Mouse (Mus musculus) T-helper 2 cell (primary cell): ENCODE results near the gene Mia2.
"Not testable (repeated sequence)": the region's sequence is repeated elsewhere in the genome, so short reads cannot be mapped to it uniquely, and the experiment has no call there.

ENCODE experiments used
- in situ Hi-C: fragments of 300-600 bp; cut with MboI, MseI; formaldehyde crosslinking; loops from one replicate; pipeline ENCODE4 v1.15.1; 2025; ENCODE audit warnings: high pct_unique_total_duplicates

Mia2 gene

GRCm38 (mm10) chr12:59095104-59096025, at the start of gene Mia2:
TSS of gene Mia2 (plus strand) at chr12:59095799.
- in situ Hi-C loops = no loop called here

- in situ Hi-C loops = loop anchor here (5.0 kb wide), 1 partner anchor 90 kb away; no protein-coding TSS in a partner anchor
Measured at GRCm38 (mm10) chr12:59052470-59052869, 43.1 kb upstream of the Mia2 start.

DNA sequence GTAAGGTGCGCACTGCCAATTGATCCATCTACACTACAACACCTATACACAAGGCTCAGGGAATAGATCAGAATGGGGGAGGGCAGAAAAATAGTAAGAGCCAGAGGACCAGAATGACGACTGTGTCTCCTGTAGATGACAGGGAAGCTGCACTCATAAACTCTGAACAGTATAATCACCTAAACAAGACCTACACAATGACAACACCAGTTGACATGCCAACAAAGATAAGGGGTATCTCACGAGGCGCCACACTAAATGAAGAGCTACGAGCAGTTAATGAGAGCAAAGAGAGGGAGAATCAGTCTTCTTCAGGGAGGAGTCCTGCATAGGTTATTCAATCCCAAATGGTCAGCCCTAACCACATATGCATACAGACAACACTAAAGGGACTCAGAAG, 42.4 kb upstream of the Mia2 start:
- in situ Hi-C loops = loop anchor here (5.0 kb wide), 1 partner anchor 89 kb away; no protein-coding TSS in a partner anchor

DNA sequence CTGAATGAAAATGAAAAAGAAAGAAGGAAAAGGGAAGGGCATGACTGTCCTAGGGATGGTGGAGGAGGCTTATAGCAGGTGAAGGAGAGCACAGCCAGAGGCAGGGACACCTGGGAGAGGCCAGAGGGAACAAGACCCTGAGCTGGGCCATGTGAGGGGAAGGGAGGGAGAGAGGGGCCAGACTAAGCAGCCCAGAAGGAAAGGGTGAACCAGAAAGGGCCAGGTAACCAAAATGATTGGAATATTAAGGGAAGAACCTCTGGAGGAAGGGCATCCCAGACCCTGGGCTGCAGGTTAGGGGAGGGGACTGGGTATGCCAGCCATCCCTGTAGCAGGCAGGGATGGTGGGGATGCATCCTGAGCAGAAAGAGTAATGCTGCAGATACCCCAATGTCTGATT, 41.6 kb upstream of the Mia2 start:
- in situ Hi-C loops = loop anchor here (5.0 kb wide), 1 partner anchor 88 kb away; no protein-coding TSS in a partner anchor

GRCm38 (mm10) chr12:59055196-59055850, 40.3 kb upstream of the Mia2 start:
- in situ Hi-C loops = no loop called here

DNA sequence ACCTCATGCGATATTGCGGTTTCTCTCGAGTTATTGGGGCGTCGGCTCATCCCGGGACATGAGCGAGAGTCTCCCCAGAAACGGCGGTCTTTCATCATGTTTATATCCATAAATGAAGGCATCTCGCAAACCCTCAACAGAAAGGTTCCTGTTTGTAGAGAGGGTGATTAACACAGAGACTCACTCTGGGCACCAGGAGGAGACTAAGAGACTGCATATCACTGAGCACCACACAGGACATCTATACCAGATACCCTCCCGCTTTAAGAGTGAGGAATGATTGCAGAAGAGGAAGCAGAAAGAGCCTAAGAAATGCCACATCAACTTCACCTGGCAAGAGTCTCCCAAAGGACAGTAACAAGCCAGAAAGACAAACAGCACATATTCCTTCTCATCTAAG, 39.4 kb upstream of the Mia2 start:
- in situ Hi-C loops = no loop called here

- in situ Hi-C loops = not testable (repeated sequence)
Measured at GRCm38 (mm10) chr12:59058242-59058641, 37.4 kb upstream of the Mia2 start.

DNA sequence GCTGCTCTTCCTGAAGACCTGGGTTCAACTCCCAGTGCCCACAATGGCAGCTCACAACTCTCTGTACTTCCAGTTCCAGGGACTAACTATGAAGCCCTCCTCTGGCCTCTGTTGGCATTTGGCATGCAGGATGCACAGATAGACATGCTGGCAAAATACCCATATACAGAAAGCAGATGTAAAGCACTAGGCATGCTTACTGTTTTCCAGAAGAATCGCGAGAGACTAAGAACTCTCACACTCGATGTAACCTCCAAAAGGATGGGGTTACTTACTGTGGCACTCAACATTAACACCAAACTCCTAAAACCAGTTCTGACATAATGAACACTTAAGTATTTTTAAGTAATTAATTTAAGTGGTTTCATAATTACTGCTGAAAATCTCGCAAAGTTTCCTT, 35.3 kb upstream of the Mia2 start:
- in situ Hi-C loops = no loop called here

DNA sequence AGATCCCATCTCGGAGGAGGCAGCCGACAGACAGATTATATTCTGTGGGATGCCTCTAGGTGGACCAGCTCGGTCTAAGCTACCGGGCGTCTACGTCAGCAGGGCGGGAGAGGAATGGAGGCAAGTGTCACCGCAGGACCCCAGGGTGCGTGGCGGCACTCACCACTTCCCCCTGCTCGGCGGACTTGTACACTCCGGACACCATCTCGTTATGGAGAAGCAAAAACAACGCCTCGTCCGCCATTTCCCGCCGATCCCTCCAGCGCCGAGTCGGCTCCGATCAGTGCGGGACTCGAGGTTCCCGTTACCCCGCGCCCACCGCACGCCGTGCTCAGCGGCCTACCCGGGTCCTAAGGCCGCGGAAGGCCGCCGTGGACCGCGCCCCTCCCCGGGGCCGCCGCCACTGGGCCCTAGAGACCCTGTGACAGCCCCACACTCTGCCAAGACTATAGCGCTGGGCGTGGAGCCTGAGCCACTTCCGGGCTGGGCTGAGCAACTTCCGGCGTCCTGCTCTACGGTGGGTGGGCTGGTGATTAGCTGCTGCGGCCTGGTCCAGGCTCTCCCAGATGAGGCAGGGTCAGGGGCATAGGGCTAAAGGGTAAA, 34.5 kb upstream of the Mia2 start, which contains the start of gene Trappc6b:
Gene Trappc6b (minus strand): TSS at position 480 of the 603 bp plus-strand sequence.
- in situ Hi-C loops = no loop called here

DNA sequence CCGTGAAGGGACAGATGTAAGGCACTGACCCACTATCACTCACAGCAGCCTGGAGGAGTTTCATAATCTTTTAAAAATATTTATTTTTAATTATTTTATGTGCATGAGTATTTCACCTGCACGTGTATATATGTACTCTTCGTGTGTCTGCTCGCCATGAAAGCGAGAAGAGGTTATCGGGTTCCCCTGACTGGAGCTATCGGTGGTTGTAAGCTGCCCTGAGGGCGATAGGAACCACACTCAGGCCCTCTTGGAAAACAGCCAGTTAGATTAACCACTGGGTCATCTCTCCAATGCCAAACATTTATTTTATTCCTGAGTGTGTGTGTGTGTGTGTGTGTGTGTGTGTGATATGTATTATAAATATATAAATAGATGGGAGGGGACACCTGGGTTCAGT, 30.8 kb upstream of the Mia2 start:
- in situ Hi-C loops = no loop called here

DNA sequence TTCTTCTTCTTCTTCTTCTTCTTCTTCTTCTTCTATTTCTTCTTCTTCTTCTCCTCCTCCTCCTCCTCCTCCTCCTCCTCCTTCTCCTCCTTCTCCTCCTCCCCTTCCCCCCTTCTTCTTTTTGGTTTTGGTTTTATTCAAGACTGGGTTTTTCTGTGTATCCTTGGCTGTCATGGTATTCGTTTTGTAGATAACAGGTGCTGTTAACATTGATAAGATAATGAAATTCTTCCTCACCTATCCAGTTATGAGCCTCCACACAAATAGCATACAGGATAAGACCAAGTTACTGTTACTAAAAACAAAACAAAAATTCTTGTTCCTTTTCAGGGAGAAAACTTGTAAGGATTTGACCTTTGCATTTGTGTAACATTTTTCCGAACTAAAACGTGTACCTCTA, 29.8 kb upstream of the Mia2 start:
- in situ Hi-C loops = no loop called here

- in situ Hi-C loops = no loop called here
Measured at GRCm38 (mm10) chr12:59066448-59067077, 29.0 kb upstream of the Mia2 start, which contains the start of gene Pnn. TSS of gene Pnn (plus strand) at chr12:59066884.

DNA sequence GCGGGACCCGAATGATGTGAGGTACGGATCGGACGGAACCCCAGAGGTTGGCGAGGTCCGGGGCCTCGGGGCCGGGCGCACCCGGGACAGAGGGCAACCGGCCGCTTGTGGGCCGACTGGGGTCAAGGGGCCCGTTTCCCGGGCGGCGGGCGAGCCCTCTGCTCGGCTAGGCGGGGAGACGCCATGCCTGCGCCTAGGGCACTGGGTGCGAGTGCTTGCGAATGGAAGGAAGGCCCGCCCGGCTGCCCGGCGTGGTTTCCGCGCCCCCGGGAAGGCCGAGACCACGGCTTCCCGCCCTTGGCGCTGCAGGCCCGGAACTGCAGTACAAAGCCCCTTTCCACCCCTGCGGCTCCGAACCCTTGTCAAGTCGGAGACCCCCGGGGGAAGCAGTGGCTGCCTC, 28.5 kb upstream of the Mia2 start:
- in situ Hi-C loops = no loop called here

DNA sequence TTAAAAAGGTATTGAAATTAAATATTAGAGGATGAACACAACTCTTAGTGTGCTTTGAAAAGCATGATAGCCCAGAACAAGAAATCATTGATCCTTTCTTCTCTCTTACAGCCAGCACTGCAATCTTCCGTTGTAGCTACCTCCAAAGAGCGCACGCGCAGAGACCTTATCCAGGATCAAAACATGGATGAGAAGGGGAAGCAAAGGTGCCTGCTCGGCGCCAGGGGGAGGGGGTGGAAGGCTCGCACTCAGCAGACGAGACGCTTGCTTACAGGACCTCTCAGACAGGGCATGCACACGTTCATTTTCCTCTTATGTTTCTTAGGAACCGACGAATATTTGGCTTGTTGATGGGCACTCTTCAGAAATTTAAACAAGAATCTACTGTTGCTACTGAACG, 26.8 kb upstream of the Mia2 start:
- in situ Hi-C loops = no loop called here

- in situ Hi-C loops = no loop called here
Measured at GRCm38 (mm10) chr12:59072286-59072685, 23.3 kb upstream of the Mia2 start.

DNA sequence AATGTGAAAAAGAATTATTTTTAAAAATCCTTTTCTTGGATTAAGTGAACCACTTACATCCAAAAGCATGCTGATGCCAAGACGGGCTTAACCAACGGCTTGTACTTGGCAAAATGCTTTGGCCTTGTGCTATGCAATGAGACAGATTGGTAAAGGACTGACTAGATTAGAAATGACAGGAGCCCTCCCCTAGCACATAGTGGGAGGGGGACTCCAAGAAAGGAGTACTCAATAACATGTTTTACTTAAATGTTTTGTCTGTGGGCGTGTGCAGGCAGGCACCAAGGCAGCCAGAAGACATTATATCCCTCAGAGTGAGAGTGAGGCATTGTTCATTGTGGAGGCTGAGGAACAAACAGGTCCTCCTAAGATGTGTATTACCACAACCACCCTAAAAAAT, 21.5 kb upstream of the Mia2 start:
- in situ Hi-C loops = no loop called here

DNA sequence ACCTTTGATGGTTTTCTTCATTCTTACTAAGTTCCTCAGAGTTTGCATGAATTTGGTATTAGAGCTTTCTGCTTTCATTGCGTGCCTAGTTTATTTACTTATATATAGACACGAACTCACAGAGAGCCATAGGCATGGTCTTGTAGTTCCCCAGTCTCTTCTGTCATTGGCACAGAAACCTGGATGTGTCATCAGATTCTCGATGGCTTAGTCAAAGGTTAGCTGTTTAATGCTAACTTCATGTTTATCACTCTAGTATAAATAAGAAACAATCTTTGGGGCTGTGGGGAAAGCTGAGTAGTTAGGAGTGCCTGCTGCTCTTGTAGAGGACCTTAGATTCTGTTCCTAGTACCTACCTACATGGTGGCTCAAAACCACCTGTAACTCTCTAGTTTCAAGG, 18.6 kb upstream of the Mia2 start:
- in situ Hi-C loops = no loop called here

DNA sequence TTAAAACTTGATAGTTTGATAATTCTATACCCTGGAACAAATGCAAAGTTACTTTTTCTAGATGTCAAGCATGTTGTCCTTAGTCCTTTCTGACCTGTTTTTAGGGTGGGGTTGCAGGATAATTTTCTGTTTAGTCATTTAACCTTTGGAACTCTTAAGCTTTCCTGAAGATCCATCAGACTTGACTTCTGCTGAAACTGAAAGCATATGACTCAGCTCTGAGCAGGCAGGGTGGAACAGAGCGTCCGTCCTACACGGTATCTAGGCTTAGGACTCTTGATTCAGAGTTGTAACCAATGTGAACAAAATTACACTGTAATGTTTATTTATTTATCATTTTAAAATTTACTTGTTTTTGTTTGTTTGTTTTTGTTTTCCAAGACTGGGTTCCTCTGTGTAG, 17.7 kb upstream of the Mia2 start:
- in situ Hi-C loops = no loop called here

DNA sequence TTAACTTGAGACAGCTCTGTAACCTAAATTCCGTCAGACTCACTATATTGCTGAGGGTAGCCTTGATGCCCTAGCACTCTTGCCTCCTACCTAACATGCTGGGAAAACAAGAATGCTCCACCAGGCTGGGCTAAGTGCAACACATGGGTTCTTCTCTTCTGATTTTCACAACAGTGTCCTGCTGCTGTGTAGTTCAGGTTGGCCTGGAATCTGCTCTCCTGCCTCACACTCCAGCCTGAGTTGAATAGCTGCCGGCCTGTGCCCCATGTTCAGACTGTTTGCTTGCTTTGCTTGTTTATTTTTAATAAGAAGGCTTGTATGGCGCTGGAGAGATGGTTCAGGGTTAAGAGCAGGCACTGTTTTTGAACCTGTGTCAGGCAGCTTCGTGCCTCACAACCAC, 15.1 kb upstream of the Mia2 start:
- in situ Hi-C loops = no loop called here

- in situ Hi-C loops = no loop called here
Measured at GRCm38 (mm10) chr12:59084446-59084845, 11.2 kb upstream of the Mia2 start.

GRCm38 (mm10) chr12:59086171-59086570, 9.4 kb upstream of the Mia2 start:
- in situ Hi-C loops = no loop called here

DNA sequence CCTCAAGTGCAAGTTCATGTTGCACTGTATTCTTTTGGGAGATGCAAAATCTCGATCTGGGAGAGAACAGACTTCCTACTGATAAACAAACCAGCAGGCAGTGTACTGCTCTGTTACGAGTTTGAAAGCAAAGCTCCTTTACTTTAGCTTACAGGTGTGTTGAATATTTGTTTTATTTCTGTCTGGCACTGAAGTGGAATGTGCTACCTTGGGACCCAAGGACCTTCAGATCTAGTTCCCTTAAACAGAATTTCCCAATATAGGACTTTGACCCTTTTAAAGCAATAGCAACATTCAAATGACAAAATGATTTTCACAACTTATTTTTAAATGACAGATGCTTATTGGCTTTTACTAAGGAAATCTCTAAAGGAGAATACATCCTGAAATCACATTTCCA, 2.1 kb upstream of the Mia2 start:
- in situ Hi-C loops = no loop called here
